Mouse (Mus musculus) hindbrain, embryonic 11.5 days (tissue): ENCODE data around the gene Slc22a26. TPM values are rescaled to one million over a fixed set of nuclear protein-coding genes. Genes with fewer than 3 reads are reported as not detected.
"Not testable (repeated sequence)": the region's sequence is repeated elsewhere in the genome, so short reads cannot be mapped to it uniquely, and the experiment has no call there.

ENCODE experiments used
- ATAC-seq: fragments of 200-750 bp; cut with Nextera tagmentation; 2 replicates; pipeline ENCODE4 v1.8.0; 2017; ENCODE audit warnings: mild to moderate bottlenecking, moderate TSS enrichment, moderate library complexity; ENCODE audit not compliant: low FRiP score
- DNase-seq: peaks from one replicate; pipeline ENCODE4 v3.0.0-alpha.2; 2015; ENCODE audit warnings: low spot score
- H3K27ac ChIP-seq: fragments of 300-500 bp; sonication (generic); 2 replicates; pipeline ENCODE4 v1.5.1; 2014; ENCODE audit warnings: mild to moderate bottlenecking, low read depth, low read length
- H3K27me3 ChIP-seq: fragments of 300-500 bp; sonication (generic); 2 replicates; pipeline ENCODE4 v1.6.1; 2014; ENCODE audit warnings: mild to moderate bottlenecking, low read length, moderate library complexity, mixed read lengths; ENCODE audit not compliant: control insufficient read depth, insufficient read depth
- H3K36me3 ChIP-seq: fragments of 300-500 bp; sonication (generic); 2 replicates; pipeline ENCODE4 v1.6.1; 2014; ENCODE audit warnings: mild to moderate bottlenecking, low read length, moderate library complexity, mixed read lengths; ENCODE audit not compliant: control insufficient read depth, insufficient read depth
- H3K4me1 ChIP-seq: fragments of 300-500 bp; sonication (generic); replicated peaks from 2 replicates; pipeline ENCODE4 v1.6.1; 2014; ENCODE audit warnings: low read length, mixed read lengths; ENCODE audit not compliant: control insufficient read depth, insufficient read depth
- H3K4me2 ChIP-seq: fragments of 300-500 bp; sonication (generic); replicated peaks from 2 replicates; pipeline ENCODE4 v1.6.1; 2014; ENCODE audit warnings: mild to moderate bottlenecking, low read depth, low read length
- H3K4me3 ChIP-seq: fragments of 300-500 bp; sonication (generic); 2 replicates; pipeline ENCODE4 v1.5.1; 2014; ENCODE audit warnings: low read depth, low read length
- H3K9ac ChIP-seq: fragments of 300-500 bp; sonication (generic); 2 replicates; pipeline ENCODE4 v1.6.1; 2014; ENCODE audit warnings: low read depth, low read length
- H3K9me3 ChIP-seq: fragments of 300-500 bp; sonication (generic); 2 replicates; pipeline ENCODE4 v1.6.1; 2016; ENCODE audit warnings: low read length; ENCODE audit not compliant: control insufficient read depth
- WGBS: fragments of 180-500 bp; shearing (Covaris S2); extraction: QIAGEN DNeasy Blood & Tissue Kit; methylation state at CpG from one replicate; pipeline ENCODE4 v1.1.7; 2014; 5-methylcytosine and 5-hydroxymethylcytosine counted together
- polyA plus RNA-seq: library from polyadenylated mRNA; unstranded; fragments of >200 nt; fragmentation: Nextera tagmentation; extraction: Ambion mirVana; gene quantifications from 2 replicates; pipeline ENCODE4 v1.2.1, GENCODE M21; 2014

Gene Slc22a26
- polyA plus RNA-seq, result not detected in 2 replicates

- no peaks in the 10 kb centered on the region for H3K36me3 ChIP-seq
Measured at GRCm38 (mm10) chr19:7802571-7802970, at the start of gene Slc22a26. Gene Slc22a26, minus strand, starts transcription at chr19:7802667.

DNA sequence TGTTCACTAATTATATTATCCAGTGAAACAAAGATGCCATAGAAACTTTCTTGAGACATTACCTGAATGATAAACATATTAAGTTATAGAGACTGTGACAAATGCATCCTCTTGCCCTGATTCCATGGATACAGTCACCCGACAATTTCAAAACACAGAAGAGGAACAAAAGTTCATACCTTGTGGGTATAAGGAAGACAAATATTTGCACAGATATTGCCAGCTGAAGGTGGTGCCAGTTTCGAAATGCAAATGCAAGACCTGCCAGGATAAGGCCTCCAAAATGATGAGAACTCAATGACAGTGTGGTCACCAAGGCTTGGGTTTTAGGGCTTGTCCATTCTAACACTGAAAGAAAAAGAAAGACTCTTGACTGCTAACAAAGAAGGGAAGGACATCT is 27.4 kb upstream of the Slc22a26 start:
- no peak for DNase-seq
- Histone ChIP-seq H3K4me1 (no peaks in the 10 kb centered on the region), H3K4me2 (no peak overlapping the region), H3K27ac (no peak overlapping the region), H3K36me3 (no peaks in the 10 kb centered on the region), H3K9ac (no peak overlapping the region), H3K9me3 (no peaks in the 10 kb centered on the region), H3K4me3 (no peak overlapping the region), H3K27me3 (no peaks in the 10 kb centered on the region)
- WGBS, result 73% methylated on average over 2 of the region's 2 CpGs
- ATAC-seq, result no peak

More at GRCm38 (mm10) chr19:7802571-7802970, at the start of gene Slc22a26:
- Histone ChIP-seq H3K9ac (no peak within 1 kb of the TSS), H3K4me3 (no peak within 1 kb of the TSS), H3K9me3 (peaks cover 1% of the 10 kb centered on the region; the same call in 1 of the 2 replicates), H3K4me2 (no peak within 1 kb of the TSS), H3K4me1 (no peaks in the 10 kb centered on the region), H3K27me3 (no peaks in the 10 kb centered on the region), H3K27ac (no peak within 1 kb of the TSS)
- DNase-seq (no peak), ATAC-seq (no peak)
- 91% methylated on average over 1 of the region's 1 CpGs for WGBS

DNA sequence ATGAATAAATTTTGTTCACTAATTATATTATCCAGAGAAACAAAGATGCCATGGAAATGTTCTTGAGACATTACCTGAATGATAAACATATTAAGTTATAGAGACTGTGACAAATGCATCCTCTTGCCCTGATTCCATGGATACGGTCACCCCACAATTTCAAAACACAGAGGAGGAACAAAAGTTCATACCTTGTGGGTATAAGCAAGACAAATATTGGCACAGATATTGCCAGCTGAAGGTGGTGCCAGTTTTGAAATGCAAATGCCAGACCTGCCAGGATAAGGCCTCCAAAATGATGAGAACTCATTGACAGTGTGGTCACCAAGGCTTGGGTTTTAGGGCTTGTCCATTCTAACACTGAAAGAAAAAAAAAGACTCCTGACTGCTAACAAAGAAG is 11.9 kb downstream of the Slc22a26 start:
- H3K36me3 ChIP-seq, result no peaks in the 10 kb centered on the region

GRCm38 (mm10) chr19:7775306-7775705 is 27.2 kb downstream of the Slc22a26 start:
- H3K4me3 ChIP-seq, result no peak overlapping the region

More for the DNA sequence above, 11.9 kb downstream of the Slc22a26 start:
- no peak overlapping the region for H3K4me2 ChIP-seq
- no peak overlapping the region for H3K27ac ChIP-seq
- H3K4me1 ChIP-seq, result no peaks in the 10 kb centered on the region
- H3K27me3 ChIP-seq, result no peaks in the 10 kb centered on the region
- 91% methylated on average over 1 of the region's 1 CpGs for WGBS
- H3K9me3 ChIP-seq, result no peaks in the 10 kb centered on the region
- DNase-seq (no peak), ATAC-seq (no peak)
- no peak overlapping the region for H3K9ac ChIP-seq
- H3K4me3 ChIP-seq, result no peak overlapping the region

DNA sequence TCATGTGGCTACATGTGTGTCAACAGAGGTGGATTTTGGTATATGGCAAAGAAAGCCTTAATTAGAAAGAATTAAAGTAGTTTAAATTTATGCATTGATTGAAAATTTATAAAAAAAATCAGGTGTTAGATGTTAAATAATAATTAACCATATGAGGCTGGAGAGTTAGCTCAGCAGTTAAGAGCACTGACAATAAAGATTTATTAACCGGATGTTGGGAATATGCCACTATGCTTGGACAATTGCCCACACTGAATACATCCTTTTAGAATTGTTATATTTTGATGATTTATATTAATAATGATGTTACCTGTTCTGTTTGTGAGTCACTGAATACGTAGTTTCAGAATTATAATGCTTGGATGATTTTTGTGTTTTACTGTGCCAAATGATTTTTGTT is 36.3 kb downstream of the Slc22a26 start:
- no peaks in the 10 kb centered on the region for H3K27me3 ChIP-seq
- H3K9me3 ChIP-seq, result no peaks in the 10 kb centered on the region
- H3K4me3 ChIP-seq, result no peak overlapping the region
- H3K36me3 ChIP-seq, result no peaks in the 10 kb centered on the region
- no peak overlapping the region for H3K4me2 ChIP-seq
- H3K27ac ChIP-seq, result no peak overlapping the region
- WGBS, result 90% methylated on average over 2 of the region's 2 CpGs
- ATAC-seq, result no peak
- no peak for DNase-seq
- no peak overlapping the region for H3K9ac ChIP-seq
- no peaks in the 10 kb centered on the region for H3K4me1 ChIP-seq

More at GRCm38 (mm10) chr19:7775306-7775705, 27.2 kb downstream of the Slc22a26 start:
- H3K4me1 ChIP-seq, result no peaks in the 10 kb centered on the region
- ATAC-seq, result no peak
- WGBS, result 82% methylated on average over 4 of the region's 4 CpGs
- H3K4me2 ChIP-seq, result no peak overlapping the region
- no peaks in the 10 kb centered on the region for H3K36me3 ChIP-seq
- no peak overlapping the region for H3K9ac ChIP-seq
- no peaks in the 10 kb centered on the region for H3K9me3 ChIP-seq
- H3K27ac ChIP-seq, result no peak overlapping the region
- DNase-seq, result no peak
- H3K27me3 ChIP-seq, result no peaks in the 10 kb centered on the region

DNA sequence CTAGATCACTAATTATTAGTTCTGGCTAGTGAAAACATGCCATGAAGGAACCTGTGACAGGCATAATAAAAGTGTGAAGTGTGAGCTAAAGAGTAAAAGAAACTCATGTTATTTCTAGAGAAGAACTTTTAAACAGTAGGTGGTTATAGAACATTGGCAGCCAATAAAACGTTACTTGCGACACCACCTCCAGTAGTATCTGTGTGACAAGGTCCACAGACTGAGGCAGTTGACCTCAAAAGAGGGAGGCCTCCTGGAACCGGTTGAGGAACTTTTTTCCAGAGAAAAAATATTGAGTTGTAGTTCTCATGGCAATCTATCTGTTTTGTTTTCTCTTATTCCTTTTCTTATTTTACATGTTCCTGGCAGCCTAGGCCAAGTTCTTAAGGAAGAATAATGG is 36.9 kb downstream of the Slc22a26 start:
- Histone ChIP-seq H3K9ac (no peak overlapping the region), H3K27me3 (no peaks in the 10 kb centered on the region), H3K27ac (no peak overlapping the region), H3K4me2 (no peak overlapping the region), H3K4me3 (no peak overlapping the region), H3K4me1 (no peaks in the 10 kb centered on the region), H3K36me3 (no peaks in the 10 kb centered on the region), H3K9me3 (no peaks in the 10 kb centered on the region)
- 82% methylated on average over 3 of the region's 3 CpGs for WGBS
- no peak for ATAC-seq
- no peak for DNase-seq

DNA sequence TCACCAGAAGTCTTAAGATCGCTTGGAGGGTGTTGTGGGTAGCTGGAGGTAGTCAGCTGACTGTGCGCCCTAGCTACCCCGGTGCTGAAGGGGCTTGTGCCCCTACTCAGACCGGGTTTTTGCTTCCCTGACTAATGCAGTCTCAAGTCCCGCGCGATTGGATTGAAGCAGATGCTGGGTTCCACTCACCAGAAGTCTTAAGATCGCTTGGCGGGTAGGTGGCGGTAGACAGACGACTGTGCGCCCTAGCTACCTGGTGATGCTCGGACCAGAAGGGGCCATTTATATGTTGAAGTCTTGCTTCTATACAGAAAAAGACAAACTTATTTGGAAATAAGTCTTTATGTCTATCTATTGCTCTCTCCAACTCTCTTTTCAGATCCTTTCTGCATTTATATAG is 49.1 kb downstream of the Slc22a26 start:
- not testable (repeated sequence) for ATAC-seq, H3K4me3 ChIP-seq, H3K9ac ChIP-seq, H3K4me2 ChIP-seq, DNase-seq, H3K9me3 ChIP-seq, H3K27ac ChIP-seq, H3K4me1 ChIP-seq, H3K27me3 ChIP-seq, H3K36me3 ChIP-seq
- WGBS, result 69% methylated on average over 13 of the region's 13 CpGs

Other genes starting within 250 kb of the Slc22a26 start
- gene Pla2g16, start 245.2 kb downstream of the Slc22a26 start, polyA plus RNA-seq, result 2.7 and 4.4 TPM in 2 replicates
- 0.10 and 0.26 TPM in 2 replicates for gene Lgals12, start 195.5 kb downstream of the Slc22a26 start, polyA plus RNA-seq
- gene Hrasls5, start 190.1 kb downstream of the Slc22a26 start, polyA plus RNA-seq, result not detected in 2 replicates
- gene Slc22a19, start 91.4 kb downstream of the Slc22a26 start, polyA plus RNA-seq, result 0.11 TPM in 1 of 2 replicates, not detected in the other
- gene Slc22a27, start 163.4 kb upstream of the Slc22a26 start, polyA plus RNA-seq, result not detected in 2 replicates